Mouse (Mus musculus) bone marrow macrophage, adult 2 months (primary cell): Measurements from ENCODE around the gene Eras.
"Not testable (repeated sequence)": the region's sequence is repeated elsewhere in the genome, so short reads cannot be mapped to it uniquely, and the experiment has no call there.

Source experiments
- CTCF ChIP-seq: IDR thresholded peaks from 2 replicates; pipeline ENCODE4 v1.5.1; 2012; ENCODE audit warnings: low read depth, mild to moderate bottlenecking, low read length, moderate library complexity
- POLR2A ChIP-seq: IDR thresholded peaks from 2 replicates; pipeline ENCODE4 v1.6.1; 2012; ENCODE audit warnings: mild to moderate bottlenecking, low read depth, low read length, borderline replicate concordance

- TF ChIP-seq CTCF, POLR2A: not testable (repeated sequence)
Measured at GRCm38 (mm10) chrX:7917960-7918359, 10.4 kb downstream of the Eras start.
